Mouse (Mus musculus) lung, postnatal 0 days (tissue): Measurements from ENCODE around the gene Ly6g6e. TPM values are rescaled to one million over a fixed set of nuclear protein-coding genes. Genes with fewer than 3 reads are reported as not detected.

Source experiments
- ATAC-seq: fragments of 200-750 bp; cut with Nextera tagmentation; 2 replicates; pipeline ENCODE4 v1.8.0; 2017; ENCODE audit warnings: moderate library complexity
- DNase-seq: peaks from one replicate; pipeline ENCODE4 v3.0.0-alpha.2; 2016; ENCODE audit warnings: low spot score
- H3K27ac ChIP-seq: fragments of 300-500 bp; sonication (generic); 2 replicates; pipeline ENCODE4 v1.5.1; 2014; ENCODE audit warnings: antibody characterized with exemption, mild to moderate bottlenecking, low read length, mixed read lengths
- H3K27me3 ChIP-seq: fragments of 300-500 bp; sonication (generic); replicated peaks from 2 replicates; pipeline ENCODE4 v1.6.1; 2014; ENCODE audit warnings: low read length, mixed read lengths; ENCODE audit not compliant: insufficient read depth
- H3K36me3 ChIP-seq: fragments of 300-500 bp; sonication (generic); 2 replicates; pipeline ENCODE4 v1.6.1; 2014; ENCODE audit warnings: low read length, mixed read lengths; ENCODE audit not compliant: insufficient read depth
- H3K4me1 ChIP-seq: fragments of 300-500 bp; sonication (generic); 2 replicates; pipeline ENCODE4 v1.6.1; 2014; ENCODE audit warnings: antibody characterized with exemption, low read depth, low read length, mixed read lengths; ENCODE audit not compliant: insufficient read depth
- H3K4me2 ChIP-seq: fragments of 300-500 bp; sonication (generic); replicated peaks from 2 replicates; pipeline ENCODE4 v1.6.1; 2014; ENCODE audit warnings: low read depth, mild to moderate bottlenecking, low read length, moderate library complexity, mixed read lengths
- H3K4me3 ChIP-seq: fragments of 300-500 bp; sonication (generic); 2 replicates; pipeline ENCODE4 v1.5.1; 2014; ENCODE audit warnings: low read depth, low read length
- H3K9ac ChIP-seq: fragments of 300-500 bp; sonication (generic); replicated peaks from 2 replicates; pipeline ENCODE4 v1.6.1; 2014; ENCODE audit warnings: low read depth, mild to moderate bottlenecking
- H3K9me3 ChIP-seq: fragments of 300-500 bp; sonication (generic); 2 replicates; pipeline ENCODE4 v1.6.1; 2016; ENCODE audit warnings: low read length, mixed read lengths
- CTCF ChIP-seq: IDR thresholded peaks from 2 replicates; pipeline ENCODE4 v1.5.1; 2016; ENCODE audit warnings: antibody characterized with exemption, mild to moderate bottlenecking
- EP300 ChIP-seq: IDR thresholded peaks from 2 replicates; pipeline ENCODE4 v1.6.1; 2016; ENCODE audit warnings: antibody characterized with exemption, mild to moderate bottlenecking, control low read depth
- WGBS: fragments of 180-500 bp; shearing (Covaris S2); extraction: QIAGEN DNeasy Blood & Tissue Kit; methylation state at CpG from one replicate; pipeline ENCODE4 v1.1.7; 2014; 5-methylcytosine and 5-hydroxymethylcytosine counted together
- polyA plus RNA-seq: library from polyadenylated mRNA; unstranded; fragments of >200 nt; fragmentation: Nextera tagmentation; extraction: Ambion mirVana; gene quantifications from 2 replicates; pipeline ENCODE4 v1.2.1, GENCODE M21; 2015

Gene Ly6g6e
- polyA plus RNA-seq, 1 experiment from 2014 or later: 2.8 TPM

DNA sequence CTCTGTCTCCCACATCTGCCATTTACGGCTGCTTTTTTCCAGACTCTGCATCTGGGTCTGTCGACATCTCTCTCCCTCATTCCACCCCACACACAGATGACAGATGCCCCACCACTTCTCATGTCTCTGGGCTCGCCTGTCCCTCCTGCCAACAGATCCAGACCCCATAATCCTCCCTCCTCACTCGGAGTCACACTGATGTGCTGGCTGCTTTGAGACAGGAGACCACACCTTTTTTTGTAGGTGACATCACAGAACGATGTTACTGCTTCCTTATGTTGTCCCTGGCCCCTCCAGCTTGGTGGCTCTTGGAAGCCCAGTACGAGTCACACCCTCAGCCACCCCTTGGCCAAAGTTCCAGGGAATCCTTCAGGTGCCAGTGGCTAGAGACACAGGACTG is 3.5 kb downstream of the Ly6g6e start:
- Histone ChIP-seq H3K27ac (no peak overlapping the region), H3K9me3 (no peaks in the 10 kb centered on the region), H3K4me1 (no peaks in the 10 kb centered on the region), H3K4me3 (no peak overlapping the region), H3K36me3 (no peaks in the 10 kb centered on the region), H3K9ac (no peak overlapping the region), H3K4me2 (no peak overlapping the region), H3K27me3 (no peaks in the 10 kb centered on the region)
- TF ChIP-seq CTCF (no peak), EP300 (no peak)
- ATAC-seq (no peak), DNase-seq (no peak)
- WGBS: 54% methylated on average over 6 of the region's 6 CpGs

DNA sequence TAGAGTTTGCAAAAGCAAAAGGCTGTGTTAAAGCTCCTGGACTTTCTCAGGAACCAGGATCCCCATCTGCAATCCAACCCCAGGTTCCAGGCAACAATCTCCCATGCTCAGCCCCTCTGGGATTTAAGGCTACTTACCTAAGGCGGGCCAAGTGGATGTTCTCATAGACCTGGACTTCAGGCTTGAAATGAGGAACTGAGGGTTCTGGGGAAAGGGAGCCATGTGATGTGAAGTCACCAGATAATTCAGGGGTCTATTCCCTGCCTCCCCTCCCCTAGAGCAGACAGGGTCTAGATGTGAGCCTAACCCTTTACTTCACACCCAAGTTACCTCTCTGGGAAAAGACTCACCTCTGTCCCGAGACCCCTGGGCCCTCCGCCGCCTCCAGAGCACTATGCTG is 4.0 kb downstream of the Ly6g6e start:
- no peak for DNase-seq
- Histone ChIP-seq H3K9ac (no peak overlapping the region), H3K9me3 (no peaks in the 10 kb centered on the region), H3K4me3 (no peak overlapping the region), H3K27me3 (no peaks in the 10 kb centered on the region), H3K4me1 (no peaks in the 10 kb centered on the region), H3K36me3 (no peaks in the 10 kb centered on the region), H3K4me2 (no peak overlapping the region), H3K27ac (no peak overlapping the region)
- WGBS: 85% methylated on average over 4 of the region's 4 CpGs
- ATAC-seq: no peak
- TF ChIP-seq EP300 (no peak), CTCF (no peak)

DNA sequence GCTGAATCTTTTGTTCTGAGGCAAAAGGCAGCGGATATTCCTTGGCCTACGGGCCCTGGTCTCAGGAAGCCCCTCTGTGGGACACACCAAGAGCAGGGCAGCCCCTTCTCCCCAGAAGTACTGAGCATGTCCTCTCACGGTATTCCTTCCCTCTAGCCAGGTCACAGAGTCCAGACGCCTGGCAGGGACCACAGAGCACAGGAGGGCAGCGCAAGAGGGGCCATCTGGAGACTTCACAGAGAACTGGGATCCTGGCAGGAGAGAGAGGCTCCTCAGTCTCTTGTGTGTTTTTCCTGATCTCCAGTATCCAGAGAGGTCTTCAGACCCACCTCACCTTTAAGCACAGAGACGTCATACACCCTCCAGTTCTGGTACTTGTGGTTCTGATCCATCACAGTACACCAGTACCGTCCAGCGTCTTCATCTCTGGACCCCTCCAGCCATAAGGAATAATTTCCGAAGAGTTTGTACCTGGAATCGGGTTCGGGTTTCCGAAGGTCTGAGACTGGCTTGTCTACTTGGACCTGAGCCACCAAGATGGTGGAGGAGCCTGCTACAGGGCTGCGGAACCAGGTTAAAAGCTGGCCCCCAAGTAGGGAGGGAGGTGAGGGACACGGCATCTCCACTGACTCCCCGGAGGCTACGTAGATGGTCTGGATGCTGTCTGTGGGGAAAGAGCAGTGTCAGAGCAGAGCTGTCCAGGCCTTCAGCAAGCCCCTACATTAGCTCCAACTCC is 6.3 kb downstream of the Ly6g6e start:
- WGBS: 81% methylated on average over 16 of the region's 16 CpGs
- ATAC-seq (no peak), DNase-seq (no peak)
- no peaks in the 10 kb centered on the region for H3K36me3 ChIP-seq
- H3K4me2 ChIP-seq: no peak overlapping the region
- H3K9ac ChIP-seq: no peak overlapping the region
- no peaks in the 10 kb centered on the region for H3K27me3 ChIP-seq
- no peaks in the 10 kb centered on the region for H3K9me3 ChIP-seq
- no peak overlapping the region for H3K4me3 ChIP-seq
- no peak overlapping the region for H3K27ac ChIP-seq
- TF ChIP-seq EP300: no peak
- TF ChIP-seq CTCF: no peak
- H3K4me1 ChIP-seq: no peaks in the 10 kb centered on the region

DNA sequence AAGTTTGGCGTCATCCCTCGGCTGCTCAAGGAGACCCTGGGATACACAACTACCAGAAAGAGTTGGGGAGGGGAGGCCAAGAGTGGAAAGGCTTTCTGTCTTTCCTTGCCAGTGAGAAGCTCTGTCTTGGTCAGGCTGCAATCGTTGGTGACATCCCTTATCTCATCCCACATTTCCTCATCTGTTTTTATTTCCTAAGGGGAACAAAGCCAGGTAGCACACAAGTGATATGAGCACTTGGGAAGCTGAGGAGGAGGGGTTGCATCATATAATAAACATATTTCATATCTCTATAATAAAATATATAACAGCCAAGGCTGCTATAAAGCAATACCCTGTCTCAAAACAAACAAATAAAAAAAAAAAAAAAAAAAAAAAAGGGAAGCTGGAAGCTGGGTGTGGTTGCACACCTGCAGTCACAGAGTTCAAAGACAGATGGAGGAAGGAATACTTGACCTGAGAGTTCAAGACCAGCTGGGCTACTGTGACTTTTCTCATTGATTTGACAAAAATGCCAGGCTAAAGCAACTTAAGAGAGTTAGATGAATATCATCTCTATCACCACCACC is 7.3 kb downstream of the Ly6g6e start:
- DNase-seq: no peak
- H3K4me1 ChIP-seq: no peaks in the 10 kb centered on the region
- no peak for TF ChIP-seq CTCF
- no peak for TF ChIP-seq EP300
- no peaks in the 10 kb centered on the region for H3K27me3 ChIP-seq
- ATAC-seq: no peak
- H3K9ac ChIP-seq: no peak overlapping the region
- H3K27ac ChIP-seq: no peak overlapping the region
- H3K9me3 ChIP-seq: no peaks in the 10 kb centered on the region
- no peak overlapping the region for H3K4me2 ChIP-seq
- 54% methylated on average over 3 of the region's 3 CpGs for WGBS
- H3K4me3 ChIP-seq: no peak overlapping the region
- H3K36me3 ChIP-seq: no peaks in the 10 kb centered on the region

DNA sequence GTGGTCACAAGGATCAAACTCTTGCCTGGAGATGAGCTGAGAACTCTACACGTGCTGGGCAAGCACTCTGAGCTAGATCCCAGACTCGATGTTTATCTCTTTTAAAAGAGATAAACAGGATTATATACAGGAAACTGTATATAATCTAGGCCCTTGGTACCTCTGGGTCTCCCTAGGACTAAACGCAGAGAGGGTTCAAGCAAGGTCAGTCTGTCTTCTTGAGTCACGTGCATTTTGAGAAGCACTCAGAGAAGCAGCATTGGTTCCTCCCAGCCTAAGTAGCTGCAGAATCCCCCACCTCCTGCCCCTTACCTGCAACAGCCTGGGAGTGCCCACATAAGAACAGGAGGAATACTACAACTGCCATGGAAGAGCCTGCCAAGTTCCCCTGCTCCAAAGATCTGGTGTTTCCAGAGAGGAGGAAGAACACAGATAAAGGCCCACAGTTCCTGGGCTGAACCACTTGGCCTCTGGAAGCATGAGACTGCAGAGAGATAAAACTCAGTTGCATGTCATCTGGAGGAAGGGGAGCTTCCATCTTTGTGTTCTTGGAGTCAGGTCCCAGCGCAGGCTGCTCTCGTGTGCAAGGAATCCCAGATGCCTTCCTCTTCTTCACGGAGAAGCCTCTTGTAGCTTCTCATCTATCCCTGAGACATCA is 8.6 kb downstream of the Ly6g6e start, which contains the start of gene Ly6g6f:
Gene Ly6g6f, minus strand, starts transcription at position 403 of the 658 bp plus-strand sequence.
- DNase-seq (no peak), ATAC-seq (no peak)
- Histone ChIP-seq H3K9ac (no peak within 1 kb of the TSS), H3K27ac (no peak within 1 kb of the TSS), H3K4me3 (no peak within 1 kb of the TSS), H3K4me1 (no peaks in the 10 kb centered on the region), H3K9me3 (no peaks in the 10 kb centered on the region), H3K27me3 (no peaks in the 10 kb centered on the region), H3K4me2 (no peak within 1 kb of the TSS), H3K36me3 (no peaks in the 10 kb centered on the region)
- TF ChIP-seq CTCF (no peak), EP300 (no peak)
- WGBS: 52% methylated on average over 7 of the region's 7 CpGs

DNA sequence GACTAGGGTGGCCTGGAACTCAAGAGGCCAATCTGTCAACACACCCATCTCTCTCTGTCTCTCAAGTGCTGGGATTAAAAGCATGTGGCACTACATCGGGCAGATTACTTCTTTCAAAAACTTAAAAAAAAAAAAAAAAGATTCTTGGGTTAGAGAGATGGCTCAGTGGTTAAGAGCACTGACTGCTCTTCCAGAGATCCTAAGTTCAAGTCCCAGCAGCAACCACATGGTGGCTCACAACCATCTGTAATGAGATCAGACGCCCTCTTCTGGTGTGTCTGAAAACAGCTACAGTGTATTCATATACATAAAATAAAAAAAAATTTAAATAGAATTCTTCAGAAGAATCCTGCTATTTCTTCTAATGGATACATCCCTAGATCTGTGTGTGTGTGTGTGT is 11.4 kb downstream of the Ly6g6e start:
- TF ChIP-seq EP300 (no peak), CTCF (peak; percentile 58)
- no peak for DNase-seq
- Histone ChIP-seq H3K27ac (no peak overlapping the region), H3K4me3 (no peak overlapping the region), H3K36me3 (peaks cover 14% of the 10 kb centered on the region; the same call in 1 of the 2 replicates), H3K4me2 (no peak overlapping the region), H3K27me3 (no peaks in the 10 kb centered on the region), H3K4me1 (no peaks in the 10 kb centered on the region), H3K9ac (no peak overlapping the region), H3K9me3 (no peaks in the 10 kb centered on the region)
- no peak for ATAC-seq
- WGBS: 21% methylated on average over 2 of the region's 2 CpGs
